Mouse (Mus musculus): ENCODE measurements around the gene Ccnc.

- TF ChIP-seq CTCF (IDR thresholded peaks at IDR 0.05; ENCODE audit: low read depth, low read length) (no peak), POLR2A (IDR thresholded peaks at IDR 0.05; ENCODE audit: borderline replicate concordance, low read depth, low read length) (no peak)
Measured at GRCm38 (mm10) chr4:21678101-21678974, 49.2 kb upstream of the Ccnc start.

Data from bone marrow macrophage, adult 2 months (primary cell).